Mouse (Mus musculus): ENCODE data around the gene Eomes.

DNA sequence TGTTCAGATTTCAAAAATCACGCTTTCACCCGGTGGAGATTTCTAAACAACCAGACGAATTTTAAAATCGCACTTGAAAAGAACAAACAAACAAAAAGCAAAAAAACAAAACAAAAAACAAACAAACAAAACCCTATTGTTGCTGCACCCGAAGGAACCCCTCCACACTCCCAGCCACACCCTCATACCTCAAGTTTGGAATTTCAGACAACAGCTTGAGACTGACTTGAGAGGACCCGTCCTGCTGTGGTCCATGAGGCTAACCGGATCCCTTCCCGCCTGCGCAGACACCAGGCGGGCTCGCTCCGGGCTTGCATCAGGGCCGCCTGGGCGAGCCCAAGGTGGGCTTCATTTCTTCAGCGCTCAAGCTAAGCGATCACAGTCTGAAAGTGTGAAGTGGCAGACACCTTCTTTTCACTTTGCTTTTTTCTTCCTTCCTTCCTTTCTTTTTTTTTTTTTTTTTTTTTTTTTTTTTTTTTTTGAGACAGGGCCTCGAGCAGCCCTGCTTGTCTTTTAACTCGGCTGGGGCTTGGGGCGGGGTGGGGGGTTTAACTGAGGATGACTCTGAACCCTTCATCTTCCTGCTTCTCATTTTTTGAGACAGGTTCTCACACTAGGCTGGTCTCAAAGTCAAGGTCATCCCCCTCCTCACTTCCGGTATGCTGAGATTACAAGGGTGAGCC, 11.0 kb downstream of the Eomes start:
- TF ChIP-seq POLR2A (IDR thresholded peaks at IDR 0.05; ENCODE audit: borderline replicate concordance, extremely low read depth, insufficient read depth, insufficient read length, poor library complexity, severe bottlenecking) (no peak), CTCF (IDR thresholded peaks at IDR 0.05; ENCODE audit: borderline replicate concordance, extremely low read depth, insufficient read depth, insufficient read length) (no peak)
